Mouse (Mus musculus) liver, adult 2 months (tissue): Measurements from ENCODE around the gene Csnk1g2.

Experiments used
- CTCF ChIP-seq: fragments of 200-500 bp; IDR thresholded peaks from 2 replicates; pipeline ENCODE4 v1.5.1; 2011; ENCODE audit warnings: low read depth, low read length, control low read depth
- POLR2A ChIP-seq: fragments of 200-500 bp; IDR thresholded peaks from 2 replicates; pipeline ENCODE4 v1.6.1; 2011; ENCODE audit warnings: low read length, control low read depth; ENCODE audit not compliant: insufficient read depth; ENCODE audit errors: extremely low read depth

DNA sequence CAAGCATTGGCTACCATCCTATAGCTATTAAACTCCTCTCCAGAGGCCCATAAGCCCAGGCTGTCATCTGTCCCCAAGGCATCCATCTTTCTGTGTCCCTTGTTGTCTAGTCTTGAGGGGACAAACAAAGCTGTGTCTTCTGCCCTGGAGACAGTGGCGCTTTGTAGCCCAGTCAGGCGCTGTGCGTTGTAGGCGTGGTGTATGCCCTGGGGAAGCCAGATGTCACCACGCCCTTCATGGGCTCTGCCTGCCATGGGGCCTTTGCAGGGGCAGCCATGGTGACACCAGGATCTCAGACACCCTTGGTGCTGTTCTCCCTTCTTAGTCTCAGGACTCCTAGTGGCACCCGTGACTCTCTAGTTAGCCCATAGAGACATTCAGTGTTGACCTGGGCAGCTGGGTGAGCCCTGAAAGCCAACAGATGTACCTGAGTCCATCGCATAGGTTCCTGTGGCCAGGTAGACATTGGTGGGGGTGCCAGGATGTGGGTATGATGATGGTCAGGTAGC lies 18.6 kb upstream of the Csnk1g2 start:
- no peak for TF ChIP-seq CTCF
- TF ChIP-seq POLR2A = no peak
